Mouse (Mus musculus): ENCODE measurements around the gene Cux2.

DNA sequence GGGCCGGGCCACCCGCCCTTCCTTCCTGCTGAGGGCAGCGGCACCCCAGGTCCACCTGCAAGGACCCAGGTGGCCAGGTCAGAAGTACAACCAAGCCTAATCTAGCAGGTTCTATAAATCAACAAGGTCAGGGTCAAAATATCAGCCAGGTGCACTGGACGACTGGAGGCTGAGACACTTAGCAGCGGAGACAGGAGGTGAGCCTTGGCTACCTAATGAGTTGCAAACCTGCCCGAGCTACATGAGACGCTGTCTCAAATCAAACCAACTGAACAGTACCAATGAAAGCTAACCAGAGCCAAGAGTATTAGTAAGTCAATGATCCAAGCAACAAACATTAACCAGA lies 210.8 kb downstream of the Cux2 start:
- TF ChIP-seq POLR2A (IDR thresholded peaks at IDR 0.05; ENCODE audit: low read depth, low read length) = no peak
- TF ChIP-seq CTCF (conservative IDR thresholded peaks at IDR 0.05; ENCODE audit: insufficient read depth, insufficient read length, low read depth, low read length) = no peak
